Mouse (Mus musculus): ENCODE data around the gene Olfr1180. TPM values are rescaled to one million over a fixed set of nuclear protein-coding genes. Genes with fewer than 3 reads are reported as not detected.
"Not testable (repeated sequence)": the region's sequence is repeated elsewhere in the genome, so short reads cannot be mapped to it uniquely, and the experiment has no call there.

Olfr1180 gene
- polyA plus RNA-seq (2015; fragmentation: Nextera tagmentation; extraction: Ambion mirVana) = not detected in 2 replicates

DNA sequence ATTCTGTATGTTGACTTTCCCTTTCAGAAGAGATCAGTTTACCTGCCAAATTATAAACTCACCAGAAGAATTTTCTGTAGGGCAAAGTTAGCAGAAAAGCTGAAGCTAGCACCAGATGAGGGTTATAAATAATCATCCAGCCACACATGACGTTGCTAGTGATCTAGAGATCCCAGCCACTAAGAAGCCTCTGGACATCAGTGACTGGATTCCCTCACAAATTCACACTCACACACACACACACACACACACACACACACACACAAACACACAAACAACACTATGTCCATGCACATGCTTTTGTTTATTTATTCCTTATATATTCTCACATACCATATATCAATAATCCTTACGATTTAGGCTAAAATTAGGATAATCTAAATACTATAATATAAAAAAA is at the start of gene Olfr1180:
TSS of gene Olfr1180 (minus strand) at position 101 of the 400 bp plus-strand sequence.
- 55% methylated on average over 2 of the region's 2 CpGs for WGBS
- Histone ChIP-seq H3K9me3 (no peaks in the 10 kb centered on the region), H3K9ac (no peak within 1 kb of the TSS), H3K4me3 (no peak within 1 kb of the TSS), H3K4me2 (no peak within 1 kb of the TSS), H3K27ac (replicated peaks) (no peak within 1 kb of the TSS), H3K36me3 (no peaks in the 10 kb centered on the region), H3K27me3 (replicated peaks) (no peaks in the 10 kb centered on the region), H3K4me1 (no peaks in the 10 kb centered on the region)
- no peak for ATAC-seq (ENCODE audit: extremely low read depth, insufficient number of reproducible peaks, low FRiP score, low TSS enrichment)

DNA sequence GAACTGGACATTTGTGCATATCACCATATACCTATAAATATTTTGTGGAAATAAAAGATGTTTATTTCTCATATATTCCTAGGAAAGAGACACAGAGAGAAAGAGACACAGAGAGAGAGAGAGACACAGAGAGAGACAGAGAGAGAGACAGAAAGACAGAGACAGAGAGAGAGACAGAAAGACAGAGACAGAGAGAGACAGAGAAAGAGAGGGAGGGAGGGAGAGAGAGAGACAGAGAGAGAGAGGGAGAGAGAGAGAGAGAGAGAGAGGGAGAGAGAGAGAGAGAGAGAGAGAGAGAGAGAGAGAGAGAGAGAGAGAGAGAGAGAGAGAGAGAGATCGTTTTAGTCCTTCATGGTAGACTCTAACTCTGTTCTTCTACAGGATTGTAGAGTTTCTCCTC is 35.6 kb upstream of the Olfr1180 start, which contains the start of gene Olfr1183:
TSS of gene Olfr1183 (plus strand) at position 301 of the 400 bp plus-strand sequence.
- H3K9ac ChIP-seq; H3K4me2 ChIP-seq; H3K27me3 ChIP-seq (replicated peaks); H3K27ac ChIP-seq (replicated peaks); H3K4me1 ChIP-seq; H3K36me3 ChIP-seq; H3K4me3 ChIP-seq; ATAC-seq (ENCODE audit: extremely low read depth, insufficient number of reproducible peaks, low FRiP score, low TSS enrichment); H3K9me3 ChIP-seq: not testable (repeated sequence)
- WGBS = 90% methylated on average over 1 of the region's 1 CpGs

- H3K4me3 ChIP-seq = no peak within 1 kb of the TSS
- no peak within 1 kb of the TSS for H3K9ac ChIP-seq
- WGBS = 78% methylated on average over 1 of the region's 1 CpGs
- no peaks in the 10 kb centered on the region for H3K9me3 ChIP-seq
- H3K4me2 ChIP-seq = no peak within 1 kb of the TSS
- H3K27ac ChIP-seq (replicated peaks) = no peak within 1 kb of the TSS
- no peaks in the 10 kb centered on the region for H3K27me3 ChIP-seq (replicated peaks)
- H3K4me1 ChIP-seq = no peaks in the 10 kb centered on the region
- no peak for ATAC-seq (ENCODE audit: extremely low read depth, insufficient number of reproducible peaks, low FRiP score, low TSS enrichment)
- H3K36me3 ChIP-seq = no peaks in the 10 kb centered on the region
Observed at GRCm38 (mm10) chr2:88449031-88449430, 30.1 kb upstream of the Olfr1180 start, which contains the start of gene Gm13757. Gene Gm13757, minus strand, starts transcription at chr2:88449131.

- no peak for ATAC-seq (ENCODE audit: extremely low read depth, insufficient number of reproducible peaks, low FRiP score, low TSS enrichment)
- no peak within 1 kb of the TSS for H3K9ac ChIP-seq
- WGBS = 74% methylated on average over 1 of the region's 1 CpGs
Observed at GRCm38 (mm10) chr2:88426071-88426470, 7.1 kb upstream of the Olfr1180 start, which contains the start of gene Olfr1181. Gene Olfr1181, minus strand, starts transcription at chr2:88426171.

DNA sequence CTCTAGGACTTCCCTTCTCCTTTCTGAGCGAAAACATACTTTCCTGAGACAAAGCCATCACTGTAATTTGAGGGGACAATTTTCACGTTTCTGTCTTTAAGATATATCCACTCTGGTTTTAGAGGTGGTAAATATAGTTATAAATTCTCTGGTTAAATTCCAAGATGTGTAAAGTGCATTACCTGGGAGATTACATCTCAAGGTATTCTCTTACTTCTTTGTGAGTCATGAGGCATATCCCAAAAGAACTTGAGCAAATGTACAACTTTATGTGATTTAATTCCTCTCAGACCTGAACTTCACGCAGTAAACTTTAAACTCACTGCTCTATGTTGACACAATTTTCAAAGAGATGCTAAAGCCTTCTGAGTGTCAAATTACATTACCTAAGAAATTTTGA is 12.6 kb downstream of the Olfr1180 start, which contains the start of gene Olfr1179:
TSS of gene Olfr1179 (minus strand) at position 101 of the 400 bp plus-strand sequence.
- no peaks in the 10 kb centered on the region for H3K4me1 ChIP-seq
- no peaks in the 10 kb centered on the region for H3K9me3 ChIP-seq
- H3K27me3 ChIP-seq (replicated peaks) = no peaks in the 10 kb centered on the region
- 74% methylated on average over 3 of the region's 3 CpGs for WGBS
- H3K27ac ChIP-seq (replicated peaks) = no peak within 1 kb of the TSS
- no peak within 1 kb of the TSS for H3K4me3 ChIP-seq
- H3K36me3 ChIP-seq = no peaks in the 10 kb centered on the region
- no peak for ATAC-seq (ENCODE audit: extremely low read depth, insufficient number of reproducible peaks, low FRiP score, low TSS enrichment)
- no peak within 1 kb of the TSS for H3K4me2 ChIP-seq
- H3K9ac ChIP-seq = no peak within 1 kb of the TSS

More at GRCm38 (mm10) chr2:88426071-88426470, 7.1 kb upstream of the Olfr1180 start, which contains the start of gene Olfr1181:
- Histone ChIP-seq H3K4me3 (no peak within 1 kb of the TSS), H3K36me3 (no peaks in the 10 kb centered on the region), H3K27me3 (replicated peaks) (no peaks in the 10 kb centered on the region), H3K9me3 (no peaks in the 10 kb centered on the region), H3K4me2 (no peak within 1 kb of the TSS), H3K27ac (replicated peaks) (no peak within 1 kb of the TSS), H3K4me1 (no peaks in the 10 kb centered on the region)

GRCm38 (mm10) chr2:88386762-88387161 is 32.2 kb downstream of the Olfr1180 start, which contains the start of gene Olfr1178:
Gene Olfr1178, plus strand, starts transcription at chr2:88387062.
- Histone ChIP-seq H3K27ac (replicated peaks) (no peak within 1 kb of the TSS), H3K27me3 (replicated peaks) (no peaks in the 10 kb centered on the region), H3K9ac (no peak within 1 kb of the TSS), H3K4me2 (no peak within 1 kb of the TSS), H3K36me3 (no peaks in the 10 kb centered on the region), H3K4me1 (no peaks in the 10 kb centered on the region), H3K4me3 (no peak within 1 kb of the TSS), H3K9me3 (0 out of 2 replicates have a peak, but pooled peaks cover 2% of the 10 kb centered on the region)
- WGBS = 70% methylated on average over 1 of the region's 1 CpGs
- no peak for ATAC-seq (ENCODE audit: extremely low read depth, insufficient number of reproducible peaks, low FRiP score, low TSS enrichment)

Other genes starting within 250 kb of the Olfr1180 start
- not detected in 2 replicates for gene Olfr1168, start 237.3 kb downstream of the Olfr1180 start, polyA plus RNA-seq (2015; fragmentation: Nextera tagmentation; extraction: Ambion mirVana)
- not detected in 2 replicates for gene Olfr1170, start 190.8 kb downstream of the Olfr1180 start, polyA plus RNA-seq (2015; fragmentation: Nextera tagmentation; extraction: Ambion mirVana)
- gene Olfr1173, start 139.3 kb downstream of the Olfr1180 start, polyA plus RNA-seq (2015; fragmentation: Nextera tagmentation; extraction: Ambion mirVana) = not detected in 2 replicates
- not detected in 2 replicates for gene Olfr1174-ps, start 104.0 kb downstream of the Olfr1180 start, polyA plus RNA-seq (2015; fragmentation: Nextera tagmentation; extraction: Ambion mirVana)
- not detected in 2 replicates for gene Olfr1175-ps, start 91.9 kb downstream of the Olfr1180 start, polyA plus RNA-seq (2015; fragmentation: Nextera tagmentation; extraction: Ambion mirVana)
- gene Olfr1176, start 82.4 kb downstream of the Olfr1180 start, polyA plus RNA-seq (2015; fragmentation: Nextera tagmentation; extraction: Ambion mirVana) = not detected in 2 replicates
- not detected in 2 replicates for gene Olfr1177-ps, start 72.7 kb downstream of the Olfr1180 start, polyA plus RNA-seq (2015; fragmentation: Nextera tagmentation; extraction: Ambion mirVana)
- not detected in 2 replicates for gene Olfr1178, start 32.1 kb downstream of the Olfr1180 start, polyA plus RNA-seq (2015; fragmentation: Nextera tagmentation; extraction: Ambion mirVana)
- gene Olfr1179, start 12.7 kb downstream of the Olfr1180 start, polyA plus RNA-seq (2015; fragmentation: Nextera tagmentation; extraction: Ambion mirVana) = not detected in 2 replicates
- gene Olfr1181, start 7.0 kb upstream of the Olfr1180 start, polyA plus RNA-seq (2015; fragmentation: Nextera tagmentation; extraction: Ambion mirVana) = not detected in 2 replicates
- not detected in 2 replicates for gene Gm13757, start 30.0 kb upstream of the Olfr1180 start, polyA plus RNA-seq (2015; fragmentation: Nextera tagmentation; extraction: Ambion mirVana)
- gene Olfr1183, start 35.7 kb upstream of the Olfr1180 start, polyA plus RNA-seq (2015; fragmentation: Nextera tagmentation; extraction: Ambion mirVana) = not detected in 2 replicates
- not detected in 2 replicates for gene Olfr1184, start 64.4 kb upstream of the Olfr1180 start, polyA plus RNA-seq (2015; fragmentation: Nextera tagmentation; extraction: Ambion mirVana)
- not detected in 2 replicates for gene Olfr1185-ps1, start 74.2 kb upstream of the Olfr1180 start, polyA plus RNA-seq (2015; fragmentation: Nextera tagmentation; extraction: Ambion mirVana)
- gene Olfr1186, start 99.4 kb upstream of the Olfr1180 start, polyA plus RNA-seq (2015; fragmentation: Nextera tagmentation; extraction: Ambion mirVana) = not detected in 2 replicates
- not detected in 2 replicates for gene Olfr1188, start 137.8 kb upstream of the Olfr1180 start, polyA plus RNA-seq (2015; fragmentation: Nextera tagmentation; extraction: Ambion mirVana)
- gene Olfr1189, start 167.3 kb upstream of the Olfr1180 start, polyA plus RNA-seq (2015; fragmentation: Nextera tagmentation; extraction: Ambion mirVana) = not detected in 2 replicates
- gene Olfr1191-ps1, start 221.4 kb upstream of the Olfr1180 start, polyA plus RNA-seq (2015; fragmentation: Nextera tagmentation; extraction: Ambion mirVana) = not detected in 2 replicates
- not detected in 2 replicates for gene Olfr1192-ps1, start 229.4 kb upstream of the Olfr1180 start, polyA plus RNA-seq (2015; fragmentation: Nextera tagmentation; extraction: Ambion mirVana)

Measured in heart, embryonic 13.5 days (tissue).